Mouse (Mus musculus): Measurements from ENCODE around the gene Gtf2h2. TPM values are rescaled to one million over a fixed set of nuclear protein-coding genes. Genes with fewer than 3 reads are reported as not detected.
"Not testable (repeated sequence)": the region's sequence is repeated elsewhere in the genome, so short reads cannot be mapped to it uniquely, and the experiment has no call there.

The Gtf2h2 gene
- polyA plus RNA-seq, 1 experiment from 2014 or later: 13.4 TPM

DNA sequence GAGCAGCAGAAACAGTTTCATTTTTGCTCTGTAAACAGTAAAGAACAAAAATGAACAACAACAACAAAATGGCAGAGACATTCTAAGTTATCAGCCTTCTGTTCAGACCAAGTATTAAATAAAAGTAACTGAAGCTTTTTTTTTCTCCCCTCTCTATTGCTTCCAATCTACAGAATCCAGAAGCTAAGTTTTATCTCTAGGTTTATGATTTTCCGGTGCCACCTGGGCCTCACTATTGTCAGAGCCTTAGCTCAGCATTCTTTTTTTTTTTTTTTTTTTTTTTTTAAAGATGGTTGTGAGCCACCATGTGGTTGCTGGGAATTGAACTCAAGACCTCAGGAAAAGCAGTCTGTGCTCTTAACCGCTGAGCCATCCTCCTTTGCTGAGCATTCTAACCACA, 20.4 kb upstream of the Gtf2h2 start:
- TF ChIP-seq CTCF (IDR thresholded peaks at IDR 0.05; ENCODE audit: low read depth) (no peak), EP300 (IDR thresholded peaks at IDR 0.05; ENCODE audit: low read depth) (no peak)
- Histone ChIP-seq H3K4me3 (ENCODE audit: low read depth, low read length) (no peak overlapping the region), H3K36me3 (replicated peaks; ENCODE audit: insufficient read depth, low read length) (no peaks in the 10 kb centered on the region), H3K27me3 (ENCODE audit: insufficient read depth, low read length) (no peaks in the 10 kb centered on the region), H3K27ac (ENCODE audit: low read depth) (no peak overlapping the region), H3K9me3 (ENCODE audit: low read length) (no peaks in the 10 kb centered on the region), H3K4me2 (ENCODE audit: low read depth, low read length) (no peak overlapping the region), H3K9ac (replicated peaks) (no peak overlapping the region), H3K4me1 (ENCODE audit: insufficient read depth) (no peaks in the 10 kb centered on the region; the same call in 1 of the 2 replicates)
- DNase-seq (no peak), ATAC-seq (no peak)
- 80% methylated on average over 2 of the region's 2 CpGs for WGBS (ENCODE audit: insufficient replicate concordance)

- H3K9me3 ChIP-seq (ENCODE audit: low read length): no peaks in the 10 kb centered on the region
- H3K27me3 ChIP-seq (ENCODE audit: insufficient read depth, low read length): no peaks in the 10 kb centered on the region
- ATAC-seq (peak; percentile 48), DNase-seq (no peak)
- 0 out of 2 replicates have a peak, but pooled peaks have one; percentile 10 for TF ChIP-seq EP300 (IDR thresholded peaks at IDR 0.05; ENCODE audit: low read depth)
- TF ChIP-seq CTCF (IDR thresholded peaks at IDR 0.05; ENCODE audit: low read depth): no peak
- H3K27ac ChIP-seq (ENCODE audit: low read depth): no peak overlapping the region
- H3K36me3 ChIP-seq (replicated peaks; ENCODE audit: insufficient read depth, low read length): no peaks in the 10 kb centered on the region
- no peaks in the 10 kb centered on the region; the same call in 1 of the 2 replicates for H3K4me1 ChIP-seq (ENCODE audit: insufficient read depth)
- no peak overlapping the region for H3K4me2 ChIP-seq (ENCODE audit: low read depth, low read length)
- H3K9ac ChIP-seq (replicated peaks): no peak overlapping the region
- no peak overlapping the region for H3K4me3 ChIP-seq (ENCODE audit: low read depth, low read length)
- 57% methylated on average over 4 of the region's 4 CpGs for WGBS (ENCODE audit: insufficient replicate concordance)
Measured at GRCm38 (mm10) chr13:100511860-100512364, 19.5 kb upstream of the Gtf2h2 start.

GRCm38 (mm10) chr13:100511146-100511859, 18.9 kb upstream of the Gtf2h2 start:
- no peaks in the 10 kb centered on the region for H3K36me3 ChIP-seq (replicated peaks; ENCODE audit: insufficient read depth, low read length)
- no peak overlapping the region for H3K4me3 ChIP-seq (ENCODE audit: low read depth, low read length)
- H3K27me3 ChIP-seq (ENCODE audit: insufficient read depth, low read length): no peaks in the 10 kb centered on the region
- peak; percentile 17; the same call in 1 of the 2 replicates for ATAC-seq
- no peak overlapping the region for H3K9ac ChIP-seq (replicated peaks)
- TF ChIP-seq EP300 (IDR thresholded peaks at IDR 0.05; ENCODE audit: low read depth) (no peak), CTCF (IDR thresholded peaks at IDR 0.05; ENCODE audit: low read depth) (no peak)
- no peak overlapping the region for H3K4me2 ChIP-seq (ENCODE audit: low read depth, low read length)
- no peak for DNase-seq
- WGBS (ENCODE audit: insufficient replicate concordance): 66% methylated on average over 7 of the region's 7 CpGs
- H3K4me1 ChIP-seq (ENCODE audit: insufficient read depth): no peaks in the 10 kb centered on the region; the same call in 1 of the 2 replicates
- H3K27ac ChIP-seq (ENCODE audit: low read depth): no peak overlapping the region
- H3K9me3 ChIP-seq (ENCODE audit: low read length): no peaks in the 10 kb centered on the region

DNA sequence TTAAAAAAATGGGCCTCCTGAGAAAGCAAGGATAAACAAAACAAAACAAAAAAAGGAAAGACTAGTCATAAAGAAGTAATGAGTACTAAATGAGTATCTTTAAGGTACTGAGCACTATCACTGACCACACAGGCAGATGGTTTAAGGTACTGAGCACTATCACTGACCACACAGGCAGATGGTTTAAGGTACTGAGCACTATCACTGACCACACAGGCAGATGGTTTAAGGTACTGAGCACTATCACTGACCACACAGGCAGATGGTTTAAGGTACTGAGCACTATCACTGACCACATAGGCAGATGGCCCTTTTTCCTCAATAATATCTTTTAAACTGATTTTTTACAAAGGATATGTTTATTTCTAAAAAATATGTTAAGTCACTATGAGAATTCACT, 7.2 kb upstream of the Gtf2h2 start:
- not testable (repeated sequence) for H3K4me1 ChIP-seq (ENCODE audit: insufficient read depth); H3K36me3 ChIP-seq (replicated peaks; ENCODE audit: insufficient read depth, low read length); H3K27me3 ChIP-seq (ENCODE audit: insufficient read depth, low read length); H3K27ac ChIP-seq (ENCODE audit: low read depth); H3K9me3 ChIP-seq (ENCODE audit: low read length); H3K4me2 ChIP-seq (ENCODE audit: low read depth, low read length); DNase-seq; ATAC-seq; H3K9ac ChIP-seq (replicated peaks); H3K4me3 ChIP-seq (ENCODE audit: low read depth, low read length)

DNA sequence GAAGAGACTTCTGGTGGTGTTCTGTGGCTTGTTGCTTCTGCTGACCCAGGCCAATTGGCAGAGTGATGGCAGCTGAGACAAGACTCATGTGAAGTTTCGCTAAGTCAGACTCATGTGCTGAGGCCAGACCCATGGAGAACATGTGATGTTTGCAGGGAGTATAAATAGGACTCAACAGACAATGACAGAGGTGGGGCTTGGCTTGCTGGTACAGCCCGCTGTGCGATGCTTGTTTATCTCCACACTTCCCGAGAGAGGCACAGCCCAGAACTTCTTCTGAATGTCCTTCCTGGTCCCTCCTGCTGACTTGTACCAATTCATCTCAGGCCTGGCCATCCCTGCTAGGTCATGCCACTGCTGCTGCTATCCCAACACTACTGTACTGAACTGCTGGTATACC, 3.0 kb upstream of the Gtf2h2 start:
- Histone ChIP-seq H3K27ac (ENCODE audit: low read depth) (no peak overlapping the region), H3K27me3 (ENCODE audit: insufficient read depth, low read length) (no peaks in the 10 kb centered on the region), H3K4me1 (ENCODE audit: insufficient read depth) (peaks cover 20% of the 10 kb centered on the region), H3K4me2 (ENCODE audit: low read depth, low read length) (no peak overlapping the region), H3K36me3 (replicated peaks; ENCODE audit: insufficient read depth, low read length) (no peaks in the 10 kb centered on the region), H3K4me3 (ENCODE audit: low read depth, low read length) (no peak overlapping the region), H3K9ac (replicated peaks) (no peak overlapping the region), H3K9me3 (ENCODE audit: low read length) (no peaks in the 10 kb centered on the region)
- DNase-seq (no peak), ATAC-seq (no peak)
- TF ChIP-seq EP300 (IDR thresholded peaks at IDR 0.05; ENCODE audit: low read depth) (no peak), CTCF (IDR thresholded peaks at IDR 0.05; ENCODE audit: low read depth) (no peak)
- WGBS (ENCODE audit: insufficient replicate concordance): 67% methylated on average over 4 of the region's 4 CpGs

DNA sequence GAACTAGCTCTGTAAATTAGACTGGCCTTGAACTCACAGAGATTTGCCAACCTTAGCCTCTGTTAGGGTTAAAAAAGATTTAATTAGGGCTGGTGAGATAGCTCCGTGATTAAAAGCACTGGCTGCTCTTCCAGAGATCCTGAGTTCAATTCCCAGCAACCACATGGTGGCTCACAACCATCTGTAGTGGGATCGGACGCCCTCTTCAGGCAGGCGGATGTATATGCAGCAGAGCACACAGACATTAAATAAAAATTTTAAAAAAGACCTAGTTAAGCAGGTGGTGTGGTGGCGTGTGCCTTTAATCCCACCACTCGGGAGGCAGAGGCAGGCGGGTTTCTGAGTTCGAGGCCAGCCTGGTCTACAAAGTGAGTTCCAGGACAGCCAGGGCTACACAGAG, 2.0 kb upstream of the Gtf2h2 start:
- H3K36me3 ChIP-seq (replicated peaks; ENCODE audit: insufficient read depth, low read length); H3K4me3 ChIP-seq (ENCODE audit: low read depth, low read length); H3K27me3 ChIP-seq (ENCODE audit: insufficient read depth, low read length); H3K9ac ChIP-seq (replicated peaks); H3K27ac ChIP-seq (ENCODE audit: low read depth); H3K4me2 ChIP-seq (ENCODE audit: low read depth, low read length); ATAC-seq; H3K9me3 ChIP-seq (ENCODE audit: low read length): not testable (repeated sequence)
- peaks cover 20% of the 10 kb centered on the region for H3K4me1 ChIP-seq (ENCODE audit: insufficient read depth)
- peak; percentile 25; the same call in 1 of the 2 replicates for TF ChIP-seq CTCF (IDR thresholded peaks at IDR 0.05; ENCODE audit: low read depth)
- DNase-seq: peak; percentile 21
- WGBS (ENCODE audit: insufficient replicate concordance): 72% methylated on average over 8 of the region's 8 CpGs
